Mouse (Mus musculus): ENCODE measurements at regions not wholly inside any gene's neighbourhood (a gene's known extent, or its start where the extent isn't known, plus 50 kb on each side); places are given as distances from the start of the nearest gene placed in this dataset.

GRCm38 (mm10) chr4:87718166-87718805 is 314.9 kb downstream of the Mllt3 start:
- Histone ChIP-seq H3K4me3 (ENCODE audit: insufficient read depth, low read length) (no peak overlapping the region), H3K27ac (ENCODE audit: insufficient read depth, low read depth, low read length) (no peak overlapping the region), H3K4me1 (ENCODE audit: control insufficient read depth, insufficient read depth, low read length) (no peaks in the 10 kb centered on the region)
- TF ChIP-seq POLR2A (IDR thresholded peaks at IDR 0.05; ENCODE audit: borderline replicate concordance, low read depth, low read length), result no peak
- no peak for TF ChIP-seq CTCF (IDR thresholded peaks at IDR 0.05; ENCODE audit: low read depth, low read length)

GRCm38 (mm10) chr4:87715212-87715933 is 317.8 kb downstream of the Mllt3 start:
- H3K4me1 ChIP-seq (ENCODE audit: control insufficient read depth, insufficient read depth, low read length), result no peaks in the 10 kb centered on the region
- H3K4me3 ChIP-seq (ENCODE audit: insufficient read depth, low read length), result no peak overlapping the region
- TF ChIP-seq CTCF (IDR thresholded peaks at IDR 0.05; ENCODE audit: low read depth, low read length) (no peak), POLR2A (IDR thresholded peaks at IDR 0.05; ENCODE audit: borderline replicate concordance, low read depth, low read length) (no peak)
- no peak overlapping the region for H3K27ac ChIP-seq (ENCODE audit: insufficient read depth, low read depth, low read length)

- no peak for TF ChIP-seq CTCF (IDR thresholded peaks at IDR 0.05; ENCODE audit: low read depth, low read length)
- no peak for TF ChIP-seq POLR2A (IDR thresholded peaks at IDR 0.05; ENCODE audit: borderline replicate concordance, low read depth, low read length)
- Histone ChIP-seq H3K27ac (ENCODE audit: insufficient read depth, low read depth, low read length) (no peak overlapping the region), H3K4me1 (ENCODE audit: control insufficient read depth, insufficient read depth, low read length) (no peaks in the 10 kb centered on the region), H3K4me3 (ENCODE audit: insufficient read depth, low read length) (no peak overlapping the region)
These were observed 320.5 kb downstream of the Mllt3 start for GRCm38 (mm10) chr4:87712691-87713090.

GRCm38 (mm10) chr4:87712286-87712685 is 320.9 kb downstream of the Mllt3 start:
- Histone ChIP-seq H3K4me3 (ENCODE audit: insufficient read depth, low read length) (no peak overlapping the region), H3K27ac (ENCODE audit: insufficient read depth, low read depth, low read length) (no peak overlapping the region), H3K4me1 (ENCODE audit: control insufficient read depth, insufficient read depth, low read length) (no peaks in the 10 kb centered on the region)
- TF ChIP-seq POLR2A (IDR thresholded peaks at IDR 0.05; ENCODE audit: borderline replicate concordance, low read depth, low read length) (no peak), CTCF (IDR thresholded peaks at IDR 0.05; ENCODE audit: low read depth, low read length) (no peak)

GRCm38 (mm10) chr4:87711185-87711827 is 321.9 kb downstream of the Mllt3 start:
- no peak overlapping the region for H3K27ac ChIP-seq (ENCODE audit: insufficient read depth, low read depth, low read length)
- H3K4me1 ChIP-seq (ENCODE audit: control insufficient read depth, insufficient read depth, low read length), result no peaks in the 10 kb centered on the region
- TF ChIP-seq CTCF (IDR thresholded peaks at IDR 0.05; ENCODE audit: low read depth, low read length), result no peak
- TF ChIP-seq POLR2A (IDR thresholded peaks at IDR 0.05; ENCODE audit: borderline replicate concordance, low read depth, low read length), result no peak

GRCm38 (mm10) chr4:87708981-87709645 is 324.1 kb downstream of the Mllt3 start:
- no peak overlapping the region for H3K27ac ChIP-seq (ENCODE audit: insufficient read depth, low read depth, low read length)
- H3K4me1 ChIP-seq (ENCODE audit: control insufficient read depth, insufficient read depth, low read length), result no peaks in the 10 kb centered on the region
- H3K4me3 ChIP-seq (ENCODE audit: insufficient read depth, low read length), result no peak overlapping the region
- TF ChIP-seq CTCF (IDR thresholded peaks at IDR 0.05; ENCODE audit: low read depth, low read length), result no peak
- no peak for TF ChIP-seq POLR2A (IDR thresholded peaks at IDR 0.05; ENCODE audit: borderline replicate concordance, low read depth, low read length)

More at GRCm38 (mm10) chr4:87711185-87711827, 321.9 kb downstream of the Mllt3 start:
- H3K4me3 ChIP-seq (ENCODE audit: insufficient read depth, low read length), result no peak overlapping the region

GRCm38 (mm10) chr4:87707386-87707785 is 325.8 kb downstream of the Mllt3 start:
- Histone ChIP-seq H3K27ac (ENCODE audit: insufficient read depth, low read depth, low read length) (no peak overlapping the region), H3K4me1 (ENCODE audit: control insufficient read depth, insufficient read depth, low read length) (no peaks in the 10 kb centered on the region), H3K4me3 (ENCODE audit: insufficient read depth, low read length) (no peak overlapping the region)
- no peak for TF ChIP-seq CTCF (IDR thresholded peaks at IDR 0.05; ENCODE audit: low read depth, low read length)
- no peak for TF ChIP-seq POLR2A (IDR thresholded peaks at IDR 0.05; ENCODE audit: borderline replicate concordance, low read depth, low read length)

- no peak overlapping the region for H3K4me3 ChIP-seq (ENCODE audit: insufficient read depth, low read length)
- TF ChIP-seq CTCF (IDR thresholded peaks at IDR 0.05; ENCODE audit: low read depth, low read length) (no peak), POLR2A (IDR thresholded peaks at IDR 0.05; ENCODE audit: borderline replicate concordance, low read depth, low read length) (no peak)
- H3K4me1 ChIP-seq (ENCODE audit: control insufficient read depth, insufficient read depth, low read length), result peaks cover 9% of the 10 kb centered on the region
- no peak overlapping the region for H3K27ac ChIP-seq (ENCODE audit: insufficient read depth, low read depth, low read length)
These were observed 330.3 kb downstream of the Mllt3 start for GRCm38 (mm10) chr4:87702834-87703233.

GRCm38 (mm10) chr4:87702290-87702689 is 330.9 kb downstream of the Mllt3 start:
- Histone ChIP-seq H3K4me3 (ENCODE audit: insufficient read depth, low read length) (no peak overlapping the region), H3K27ac (ENCODE audit: insufficient read depth, low read depth, low read length) (no peak overlapping the region), H3K4me1 (ENCODE audit: control insufficient read depth, insufficient read depth, low read length) (peaks cover 9% of the 10 kb centered on the region)
- TF ChIP-seq POLR2A (IDR thresholded peaks at IDR 0.05; ENCODE audit: borderline replicate concordance, low read depth, low read length), result no peak
- no peak for TF ChIP-seq CTCF (IDR thresholded peaks at IDR 0.05; ENCODE audit: low read depth, low read length)
